Mouse (Mus musculus): ENCODE results near the gene Krtap5-5.
"Not testable (repeated sequence)": the region's sequence is repeated elsewhere in the genome, so short reads cannot be mapped to it uniquely, and the experiment has no call there.

The Krtap5-5 gene

DNA sequence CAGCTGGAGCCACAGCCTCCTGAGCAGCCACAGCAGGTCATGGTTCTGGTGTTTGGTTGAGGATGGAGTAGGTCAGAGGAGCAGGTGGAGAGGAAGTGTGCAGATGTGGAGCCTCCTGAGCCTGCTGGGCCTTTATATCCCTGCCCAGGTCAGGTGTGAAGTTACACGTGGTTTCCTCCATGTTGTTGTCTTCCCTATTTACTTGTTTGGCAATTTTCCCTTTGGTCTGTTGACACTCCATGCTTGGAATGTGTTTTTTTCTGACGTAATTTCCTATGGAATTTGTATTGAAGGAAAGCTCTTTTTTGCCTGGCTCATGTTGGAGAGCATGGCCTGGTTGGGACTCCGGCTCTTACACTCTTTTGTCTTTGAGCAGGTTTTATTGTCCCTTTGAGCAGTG lies at the start of gene Krtap5-5:
Gene Krtap5-5, minus strand, starts transcription at position 101 of the 400 bp plus-strand sequence.
- DNase-seq (ENCODE audit: low spot score): not testable (repeated sequence)

DNA sequence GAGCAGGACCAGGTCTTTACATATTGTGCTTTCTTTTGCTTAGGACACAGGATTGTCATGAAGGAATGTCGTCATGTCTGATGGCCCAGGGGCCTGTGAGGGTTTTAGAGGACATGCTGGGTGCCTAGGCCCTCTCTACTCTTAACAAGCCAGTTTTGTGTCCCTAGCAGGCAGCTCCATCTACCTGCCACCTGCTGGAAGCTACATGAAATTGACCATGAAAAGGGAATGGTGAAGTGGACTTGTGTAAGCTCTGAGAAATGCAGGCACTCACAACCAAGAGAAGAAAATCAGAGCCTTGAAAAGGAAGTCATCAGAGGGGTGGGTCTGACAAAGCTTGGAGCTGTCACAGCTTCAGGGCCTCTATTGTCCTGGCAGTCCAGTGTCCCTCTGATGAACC lies 49.5 kb upstream of the Krtap5-5 start:
- DNase-seq (ENCODE audit: low spot score): not testable (repeated sequence)

DNA sequence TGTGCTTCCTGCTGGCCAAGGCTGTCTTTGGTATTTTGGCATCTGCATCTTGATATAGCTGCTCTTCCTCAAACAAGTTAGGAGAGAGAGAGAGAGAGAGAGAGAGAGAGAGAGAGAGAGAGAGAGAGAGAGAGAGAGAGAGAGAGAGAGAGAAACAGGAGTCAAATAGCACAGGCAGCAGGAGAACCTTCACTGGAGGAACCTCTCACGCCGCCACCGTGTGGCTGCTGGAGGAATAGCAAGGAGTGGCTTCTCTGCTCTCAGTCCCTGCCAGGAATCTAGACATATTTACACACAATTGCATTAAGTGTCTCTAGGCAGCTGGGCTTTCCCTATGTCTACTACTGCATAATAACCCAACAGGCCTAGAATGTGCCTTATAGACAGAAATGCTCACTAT lies 48.4 kb upstream of the Krtap5-5 start:
- DNase-seq (ENCODE audit: low spot score): not testable (repeated sequence)

DNA sequence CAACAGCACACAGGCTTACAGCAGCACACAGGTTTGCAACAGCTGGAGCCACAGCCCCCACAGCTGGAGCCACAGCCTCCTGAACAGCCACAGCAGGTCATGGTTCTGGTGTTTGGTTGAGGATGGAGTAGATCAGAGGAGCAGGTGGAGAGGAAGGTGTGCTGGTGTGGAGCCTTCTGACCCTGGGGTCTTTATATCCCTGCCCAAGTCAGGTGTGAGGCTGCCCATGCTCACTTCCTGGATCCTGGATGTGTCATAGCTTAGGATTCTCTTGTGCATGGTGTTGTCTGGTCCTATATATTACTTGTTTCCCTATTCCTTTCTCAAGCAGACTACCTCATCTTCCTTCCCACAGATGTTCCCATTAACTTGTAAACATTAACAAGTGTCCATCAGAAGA lies 44.5 kb upstream of the Krtap5-5 start, which contains the start of gene Gm4559:
Gene Gm4559, minus strand, starts transcription at position 101 of the 400 bp plus-strand sequence.
- DNase-seq (ENCODE audit: low spot score): not testable (repeated sequence)

DNA sequence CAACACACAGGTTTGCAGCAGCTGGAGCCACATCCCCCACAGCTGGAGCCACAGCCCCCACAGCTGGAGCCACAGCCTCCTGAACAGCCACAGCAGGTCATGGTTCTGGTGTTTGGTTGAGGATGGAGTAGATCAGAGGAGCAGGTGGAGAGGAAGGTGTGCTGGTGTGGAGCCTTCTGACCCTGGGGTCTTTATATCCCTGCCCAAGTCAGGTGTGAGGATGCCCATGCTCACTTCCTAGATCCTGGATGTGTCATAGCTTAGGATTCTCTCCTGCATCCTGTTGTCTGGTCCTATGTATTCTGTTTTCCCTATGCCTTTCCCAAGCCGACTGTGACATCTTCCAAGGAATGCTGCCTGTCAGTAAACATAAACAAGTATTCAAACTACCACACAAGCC lies 28.5 kb upstream of the Krtap5-5 start, which contains the start of gene Gm2431:
Gene Gm2431, minus strand, starts transcription at position 101 of the 400 bp plus-strand sequence.
- DNase-seq (ENCODE audit: low spot score): not testable (repeated sequence)

DNA sequence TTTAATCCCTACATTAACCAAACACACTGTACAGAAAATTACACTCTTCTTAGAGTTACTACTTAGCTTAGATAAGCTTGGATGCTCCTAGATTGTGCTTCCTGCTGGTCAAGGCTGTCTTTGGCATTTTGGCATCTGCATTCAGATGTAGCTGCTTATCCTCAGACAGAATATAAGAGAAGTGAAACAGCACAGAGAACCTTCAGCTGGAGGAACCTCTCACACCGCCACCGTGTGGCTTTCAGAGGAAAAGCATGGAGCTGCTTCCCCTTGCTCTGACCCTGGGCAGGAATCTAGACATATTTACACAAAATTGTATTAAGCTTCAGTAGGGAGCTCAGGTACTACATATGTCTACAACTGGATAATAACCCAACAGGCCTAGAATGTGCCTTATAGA lies 25.7 kb upstream of the Krtap5-5 start:
- no peak for DNase-seq (ENCODE audit: low spot score)

DNA sequence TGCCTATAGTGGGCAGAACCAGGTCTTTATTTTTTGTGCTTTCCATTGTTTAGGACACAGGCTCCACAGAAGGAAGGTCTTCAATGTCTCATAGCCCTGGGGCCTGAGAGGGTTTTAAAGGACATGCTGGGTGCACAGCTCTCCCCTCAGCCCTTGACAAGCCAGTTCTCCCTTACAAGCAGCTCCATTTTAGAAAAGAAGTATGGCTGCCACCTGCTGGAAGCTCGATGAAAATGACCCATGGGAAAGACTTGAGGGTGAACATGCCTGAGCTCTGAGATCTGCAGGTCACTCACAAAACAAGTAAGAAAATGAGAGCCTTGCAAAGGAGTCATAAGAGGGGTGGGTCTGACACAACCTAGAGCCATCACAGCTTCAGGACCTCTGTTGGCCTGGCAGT lies 20.1 kb upstream of the Krtap5-5 start:
- no peak for DNase-seq (ENCODE audit: low spot score)

DNA sequence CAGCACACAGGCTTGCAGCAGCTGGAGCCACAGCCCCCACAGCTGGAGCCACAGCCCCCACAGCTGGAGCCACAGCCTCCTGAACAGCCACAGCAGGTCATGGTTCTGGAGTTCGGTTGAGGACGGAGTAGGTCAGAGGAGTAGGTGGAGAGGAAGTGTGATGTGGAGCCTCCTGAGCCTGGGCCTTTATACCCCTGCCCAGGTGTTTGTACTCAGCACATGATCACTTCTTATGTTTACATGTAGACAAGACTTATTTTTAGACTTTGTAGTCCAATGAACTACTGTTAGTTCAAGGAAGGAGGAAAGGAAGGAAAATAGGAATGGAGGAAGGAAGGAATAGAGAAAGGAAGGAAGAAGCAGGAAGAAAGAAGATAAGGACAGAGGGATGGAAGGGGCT lies 11.2 kb upstream of the Krtap5-5 start, which contains the start of gene Gm40460:
Gene Gm40460, minus strand, starts transcription at position 101 of the 400 bp plus-strand sequence.
- DNase-seq (ENCODE audit: low spot score): no peak

DNA sequence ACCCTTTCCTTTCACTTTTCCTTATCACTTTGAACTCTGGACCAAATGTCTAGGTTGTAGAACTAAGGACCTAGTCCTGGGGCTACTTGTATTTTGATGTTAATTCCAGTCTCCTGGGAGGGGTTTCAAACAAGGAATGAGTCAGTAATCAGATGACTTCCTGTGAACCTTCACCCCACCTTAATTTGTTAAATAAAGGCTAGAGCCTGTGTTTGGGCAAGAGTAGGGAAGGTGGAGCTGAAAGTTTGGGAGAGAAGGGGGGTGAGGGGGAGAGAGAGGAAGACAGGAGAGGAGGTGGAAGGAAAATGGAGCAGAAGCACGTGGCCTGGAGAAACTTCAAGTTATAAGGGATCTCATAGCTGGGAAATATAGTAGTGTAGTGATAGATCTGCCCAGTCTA lies 1.8 kb upstream of the Krtap5-5 start:
- no peak for DNase-seq (ENCODE audit: low spot score)

DNA sequence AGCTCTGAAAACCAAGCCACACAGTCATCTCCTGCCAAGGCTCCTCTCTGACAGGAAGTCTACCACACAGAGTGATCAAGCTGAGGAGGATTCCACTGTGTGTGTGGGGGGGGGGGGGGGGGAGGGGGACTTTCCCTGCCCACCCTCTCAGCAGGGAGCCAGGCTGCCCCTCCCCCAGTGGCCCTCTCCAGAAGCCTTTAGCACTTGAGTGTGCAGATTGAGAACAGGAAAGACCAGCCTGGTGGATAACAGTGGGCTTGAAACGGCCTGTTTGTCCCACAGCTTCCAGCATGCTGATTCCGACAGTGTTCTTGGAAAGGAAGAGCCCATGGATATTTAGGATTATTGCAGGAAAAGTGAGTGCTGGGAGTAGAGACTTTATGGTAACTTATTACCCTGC lies 5.3 kb downstream of the Krtap5-5 start:
- DNase-seq (ENCODE audit: low spot score): no peak

DNA sequence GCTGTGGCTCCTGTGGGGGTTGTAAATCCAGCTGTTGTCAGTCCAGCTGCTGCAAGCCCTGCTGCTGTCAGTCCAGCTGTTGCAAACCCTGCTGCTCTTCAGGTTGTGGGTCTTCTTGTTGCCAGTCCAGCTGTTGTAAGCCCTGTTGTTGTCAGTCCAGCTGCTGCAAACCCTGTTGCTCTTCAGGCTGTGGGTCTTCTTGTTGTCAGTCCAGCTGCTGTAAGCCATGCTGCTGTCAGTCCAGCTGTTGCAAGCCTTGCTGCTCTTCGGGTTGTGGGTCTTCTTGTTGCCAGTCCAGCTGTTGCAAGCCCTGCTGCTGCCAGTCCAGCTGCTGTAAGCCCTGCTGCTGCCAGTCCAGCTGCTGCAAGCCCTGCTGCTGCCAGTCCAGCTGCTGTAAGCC lies 17.6 kb downstream of the Krtap5-5 start:
- DNase-seq (ENCODE audit: low spot score): not testable (repeated sequence)

DNA sequence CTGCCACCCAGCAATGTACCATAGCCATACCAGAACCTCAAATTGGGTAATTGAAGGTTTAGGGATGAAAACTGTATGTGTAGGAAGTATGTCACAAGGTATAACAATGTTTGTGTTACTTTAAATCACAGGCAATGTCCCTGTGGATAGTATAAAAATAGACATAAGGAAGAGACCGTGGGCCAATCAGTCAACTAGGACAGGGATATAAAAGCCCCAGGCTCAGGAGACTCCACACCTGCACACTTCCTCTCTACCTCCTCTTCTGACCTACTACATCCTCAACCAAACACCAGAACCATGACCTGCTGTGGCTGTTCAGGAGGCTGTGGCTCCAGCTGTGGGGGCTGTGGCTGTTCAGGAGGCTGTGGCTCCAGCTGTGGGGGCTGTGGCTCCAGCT lies 18.2 kb downstream of the Krtap5-5 start, which contains the start of gene Gm7579:
Gene Gm7579, plus strand, starts transcription at position 301 of the 400 bp plus-strand sequence.
- DNase-seq (ENCODE audit: low spot score): no peak

DNA sequence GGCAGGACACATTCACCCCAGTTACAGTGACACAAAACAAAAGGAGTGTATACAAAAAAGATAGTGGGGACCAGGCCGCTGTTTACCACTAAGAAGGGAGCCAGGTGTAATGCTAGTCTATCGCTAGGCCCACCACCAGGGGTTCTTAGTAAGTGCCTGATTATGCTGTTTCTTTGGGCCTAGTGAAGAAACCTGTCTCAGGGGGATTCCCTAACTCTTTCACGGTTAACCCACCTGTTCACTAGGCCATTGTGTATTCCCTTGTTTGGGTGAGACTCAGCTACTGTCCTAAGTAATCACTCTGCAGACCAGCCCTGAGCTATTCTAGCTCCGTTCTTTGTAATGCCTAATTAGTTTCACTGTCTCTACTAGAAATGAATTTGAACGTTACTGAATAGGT lies 22.9 kb downstream of the Krtap5-5 start:
- DNase-seq (ENCODE audit: low spot score): not testable (repeated sequence)

DNA sequence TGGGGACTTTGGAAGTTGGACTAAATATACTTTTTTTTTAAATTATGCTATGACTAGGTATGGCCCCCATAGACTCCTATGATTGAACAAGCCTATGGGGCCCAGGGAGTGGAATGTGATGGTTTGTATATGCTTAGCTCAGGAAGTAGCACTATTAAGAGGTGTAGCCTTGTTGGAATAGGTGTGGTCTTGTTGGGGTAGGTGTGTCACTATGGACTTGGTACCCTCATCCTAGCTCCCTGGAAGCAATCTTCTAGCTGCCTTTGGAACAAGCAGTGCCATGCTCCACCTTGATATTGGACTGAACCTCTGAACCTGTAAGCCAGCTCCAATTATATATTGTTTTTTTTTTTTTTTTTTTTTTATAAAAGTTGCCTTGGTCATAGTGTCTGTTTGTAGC lies 24.3 kb downstream of the Krtap5-5 start:
- DNase-seq (ENCODE audit: low spot score): no peak

DNA sequence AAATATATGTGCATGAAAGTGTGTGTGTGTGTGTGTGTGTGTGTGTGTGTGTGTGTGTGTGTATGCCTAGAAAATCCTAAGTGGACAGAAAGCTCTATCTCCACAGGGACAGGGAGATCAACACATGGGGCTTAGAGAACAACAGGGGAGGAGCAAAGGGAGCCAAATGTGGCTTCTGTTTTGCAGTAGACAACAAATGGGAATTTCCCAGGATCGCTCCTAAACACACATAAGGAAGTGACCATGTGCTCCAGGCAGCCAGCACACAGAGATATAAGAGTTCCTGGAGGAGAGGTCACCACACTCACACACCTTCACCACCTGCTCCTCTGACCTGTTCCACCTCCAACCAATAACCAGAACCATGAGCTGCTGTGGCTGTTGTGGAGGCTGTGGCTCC lies 28.7 kb downstream of the Krtap5-5 start, which contains the start of gene Krtap5-3:
Gene Krtap5-3, plus strand, starts transcription at position 301 of the 400 bp plus-strand sequence.
- DNase-seq (ENCODE audit: low spot score): no peak

DNA sequence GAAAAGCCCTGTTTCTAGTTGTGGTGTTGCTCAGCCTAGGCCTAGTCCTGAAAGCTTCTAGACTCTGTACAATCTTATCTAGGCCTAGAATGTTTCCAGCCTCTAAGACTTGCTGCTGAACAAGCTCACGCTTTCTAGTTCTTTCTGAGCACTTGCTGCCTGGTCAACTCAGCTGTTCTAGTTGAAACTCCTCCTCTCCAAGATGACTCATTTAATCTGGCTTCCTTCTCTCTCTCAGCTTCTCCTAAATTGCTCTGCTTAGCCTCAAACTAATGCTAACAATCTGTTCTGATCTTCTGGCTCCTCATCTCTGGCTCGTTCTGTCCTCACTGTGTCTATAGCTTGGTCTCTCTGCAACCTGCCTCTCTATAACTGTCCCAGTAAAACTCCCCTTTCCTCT lies 31.0 kb downstream of the Krtap5-5 start:
- no peak for DNase-seq (ENCODE audit: low spot score)

DNA sequence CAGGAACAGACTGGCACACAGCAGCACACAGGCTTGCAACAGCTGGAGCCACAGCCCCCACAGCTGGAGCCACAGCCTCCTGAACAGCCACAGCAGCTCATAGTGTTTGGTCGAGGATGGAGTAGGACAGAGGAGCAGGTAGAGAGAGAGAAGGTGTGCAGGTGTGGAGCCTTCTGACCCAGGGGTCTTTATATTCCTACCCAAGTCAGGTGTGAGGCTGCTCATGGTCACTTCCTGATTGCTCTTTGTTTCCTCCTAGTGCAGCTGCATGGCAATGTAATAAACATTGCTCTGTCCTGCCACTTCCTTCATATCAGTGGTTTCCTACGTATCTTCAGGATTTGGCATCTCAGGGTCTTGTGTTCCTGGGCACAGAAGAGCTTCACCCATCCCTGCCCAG lies 39.5 kb downstream of the Krtap5-5 start, which contains the start of gene Gm10153:
Gene Gm10153, minus strand, starts transcription at position 101 of the 400 bp plus-strand sequence.
- no peak for DNase-seq (ENCODE audit: low spot score)

DNA sequence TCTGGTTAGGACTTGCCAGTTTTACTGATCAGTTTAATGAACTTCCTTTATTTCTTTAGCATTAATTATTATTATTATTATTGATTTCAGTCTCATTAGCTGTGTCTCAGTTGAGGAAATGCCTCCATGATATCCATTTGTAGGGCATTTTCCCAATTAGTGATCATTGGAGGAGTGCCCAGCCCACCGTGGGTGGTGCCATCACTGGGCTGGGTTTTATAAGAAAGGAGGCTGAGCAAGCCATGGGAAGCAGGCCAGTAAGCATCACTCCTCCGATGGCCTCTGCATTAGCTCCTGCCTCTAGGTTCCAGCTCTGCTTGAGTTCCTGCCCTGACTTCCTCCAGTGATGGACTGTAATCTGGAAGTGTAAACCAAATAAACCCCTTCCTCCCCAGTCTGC lies 41.6 kb downstream of the Krtap5-5 start:
- no peak for DNase-seq (ENCODE audit: low spot score)

DNA sequence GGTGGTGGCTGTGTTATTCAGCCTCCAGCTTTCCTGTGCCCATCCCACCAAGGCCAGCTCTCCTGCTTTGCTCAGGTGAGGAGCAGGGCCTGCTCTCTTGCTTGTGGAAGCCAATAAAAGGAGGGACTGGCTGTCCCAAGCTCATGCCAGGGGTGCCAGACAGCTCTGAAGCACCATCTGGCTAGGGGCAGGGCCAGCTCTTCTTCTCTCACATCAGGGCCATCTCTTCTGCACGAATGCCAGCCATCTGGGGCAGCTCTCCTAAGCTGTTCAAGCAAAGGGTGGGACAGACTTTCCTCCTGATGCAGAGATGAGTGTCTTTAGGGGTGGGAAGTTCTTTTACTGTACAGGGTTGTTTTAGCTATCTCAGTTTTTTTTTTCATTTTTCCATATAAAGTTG lies 48.8 kb downstream of the Krtap5-5 start:
- no peak for DNase-seq (ENCODE audit: low spot score)
